Mouse (Mus musculus) heart, adult 2 months (tissue): ENCODE measurements around the gene Tlk2. TPM values are rescaled to one million over a fixed set of nuclear protein-coding genes. Genes with fewer than 3 reads are reported as not detected.

Experiments used
- DNase-seq, 2 experiments: peaks; one replicate each; pipeline ENCODE4 v3.0.0; 2021
- H3K27ac ChIP-seq: fragments of 200-600 bp; 2 replicates; pipeline ENCODE4 v1.8.1; 2022
- H3K27me3 ChIP-seq: fragments of 200-500 bp; 2 replicates; pipeline ENCODE4 v1.6.1; 2012; ENCODE audit warnings: mild to moderate bottlenecking, low read length, inconsistent platforms, mixed read lengths; ENCODE audit not compliant: control insufficient read depth, insufficient read depth
- H3K36me3 ChIP-seq: fragments of 200-500 bp; 2 replicates; pipeline ENCODE4 v1.6.1; 2012; ENCODE audit warnings: low read length, inconsistent platforms; ENCODE audit not compliant: control insufficient read depth, insufficient read depth
- H3K4me1 ChIP-seq: fragments of 200-500 bp; 2 replicates; pipeline ENCODE4 v1.6.1; 2011; ENCODE audit warnings: low read length; ENCODE audit not compliant: control insufficient read depth, insufficient read depth
- H3K4me3 ChIP-seq: fragments of 200-600 bp; 2 replicates; pipeline ENCODE4 v1.8.1; 2022
- H3K79me2 ChIP-seq: fragments of 200-500 bp; replicated peaks from 2 replicates; pipeline ENCODE4 v1.6.1; 2012; ENCODE audit warnings: mild to moderate bottlenecking, inconsistent platforms, low read length, moderate library complexity, mixed read lengths; ENCODE audit not compliant: control insufficient read depth, insufficient read depth
- H3K9ac ChIP-seq: fragments of 200-500 bp; 2 replicates; pipeline ENCODE4 v1.6.1; 2012; ENCODE audit warnings: low read depth, mild to moderate bottlenecking, control low read depth, inconsistent platforms, low read length, mixed read lengths
- CTCF ChIP-seq: fragments of 200-600 bp; IDR thresholded peaks from 2 replicates; pipeline ENCODE4 v1.8.1; 2022; ENCODE audit warnings: antibody characterized with exemption, mild to moderate bottlenecking, moderate library complexity
- EP300 ChIP-seq: fragments of 200-500 bp; IDR thresholded peaks from 2 replicates; pipeline ENCODE4 v1.6.1; 2011; ENCODE audit warnings: low read depth, low read length, control low read depth; ENCODE audit not compliant: insufficient read depth
- POLR2A ChIP-seq: fragments of 200-500 bp; IDR thresholded peaks from 2 replicates; pipeline ENCODE4 v1.6.1; 2011; ENCODE audit warnings: mild to moderate bottlenecking, low read depth, low read length, control low read depth; ENCODE audit not compliant: insufficient read depth
- WGBS: fragments of 180-500 bp; shearing (Covaris S2); methylation state at CpG from one replicate; pipeline ENCODE4 v1.1.7; 2018; 5-methylcytosine and 5-hydroxymethylcytosine counted together
- intact Hi-C: fragments of 180-260 bp; cut with DNase I; formaldehyde crosslinking; loops from one replicate; pipeline ENCODE4 v1.15.1; 2025
- polyA plus RNA-seq: library from polyadenylated mRNA; depleted of rRNA; stranded (reverse); fragments of >200 nt; gene quantifications from 2 replicates; pipeline ENCODE4 v1.2.3, GENCODE M21; 2012
- total RNA-seq, 2 experiments: library from RNA; stranded (reverse); gene quantifications; 2 replicates each; pipeline ENCODE4 v1.2.3; 2021

Gene Tlk2
- total and polyA plus RNA-seq, 3 experiments, result 11.5 to 41.9 (median 35.9) TPM

DNA sequence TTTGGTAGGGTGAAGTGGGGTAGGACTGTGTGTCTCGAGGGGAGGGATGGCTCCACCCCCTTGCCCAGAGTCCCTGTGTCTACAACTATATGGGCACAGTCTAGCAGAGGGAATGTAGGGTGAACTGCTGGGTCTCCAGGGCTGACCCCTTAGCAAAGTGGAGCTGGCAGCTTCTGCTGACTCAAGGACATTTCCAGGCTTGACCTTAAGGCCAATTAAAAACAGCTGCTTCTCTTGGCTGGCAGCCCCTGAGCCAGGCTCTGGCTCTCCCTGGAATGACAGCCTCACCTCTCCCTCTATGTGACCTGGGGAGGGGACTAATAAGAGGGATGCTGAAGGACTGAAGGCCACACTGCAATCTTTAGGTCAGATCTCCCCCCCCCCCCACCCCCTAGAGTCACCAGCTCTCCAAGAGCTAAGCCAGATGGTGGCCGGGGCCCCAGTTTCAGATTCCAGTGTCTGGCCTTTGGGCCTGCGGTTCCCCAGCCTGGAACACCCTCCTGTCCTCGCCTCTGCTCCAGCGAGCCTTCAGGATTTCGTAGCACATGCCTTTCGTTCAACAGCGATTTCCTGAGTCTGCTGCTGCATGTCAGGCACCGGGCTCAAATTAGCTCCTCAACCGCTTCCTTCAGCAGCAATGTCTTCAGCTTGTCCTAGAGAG is 134.5 kb downstream of the Tlk2 start:
- Histone ChIP-seq H3K9ac (no peak overlapping the region), H3K4me1 (peaks cover 10% of the 10 kb centered on the region), H3K27ac (peak overlapping the region; percentile 26; the same call in 1 of the 2 replicates), H3K36me3 (no peaks in the 10 kb centered on the region), H3K27me3 (no peaks in the 10 kb centered on the region), H3K79me2 (no peaks in the 10 kb centered on the region), H3K4me3 (no peak overlapping the region)
- WGBS, result 21% methylated on average over 10 of the region's 10 CpGs
- DNase-seq, result peak; percentile 61 to 67
- TF ChIP-seq EP300, result no peak
- TF ChIP-seq POLR2A, result no peak
- no peak for TF ChIP-seq CTCF
- intact Hi-C loops, result no loop called here

GRCm38 (mm10) chr11:105313633-105314014 is 135.0 kb downstream of the Tlk2 start:
- no peak for DNase-seq
- Histone ChIP-seq H3K9ac (no peak overlapping the region), H3K27ac (no peak overlapping the region), H3K36me3 (no peaks in the 10 kb centered on the region), H3K4me1 (peaks cover 10% of the 10 kb centered on the region), H3K4me3 (no peak overlapping the region), H3K27me3 (no peaks in the 10 kb centered on the region), H3K79me2 (no peaks in the 10 kb centered on the region)
- TF ChIP-seq EP300, result no peak
- TF ChIP-seq POLR2A, result no peak
- no peak for TF ChIP-seq CTCF
- intact Hi-C loops, result no loop called here
- WGBS, result 55% methylated on average over 8 of the region's 8 CpGs

- H3K9ac ChIP-seq, result no peak overlapping the region
- no peaks in the 10 kb centered on the region for H3K36me3 ChIP-seq
- TF ChIP-seq EP300 (no peak), POLR2A (no peak), CTCF (no peak)
- H3K79me2 ChIP-seq, result no peaks in the 10 kb centered on the region
- WGBS, result 85% methylated on average over 8 of the region's 8 CpGs
- no peak overlapping the region for H3K4me3 ChIP-seq
- H3K27ac ChIP-seq, result no peak overlapping the region
- H3K27me3 ChIP-seq, result no peaks in the 10 kb centered on the region
- intact Hi-C loops, result no loop called here
- no peak for DNase-seq
- H3K4me1 ChIP-seq, result peaks cover 10% of the 10 kb centered on the region
Measured at GRCm38 (mm10) chr11:105315296-105315695, 136.7 kb downstream of the Tlk2 start.

DNA sequence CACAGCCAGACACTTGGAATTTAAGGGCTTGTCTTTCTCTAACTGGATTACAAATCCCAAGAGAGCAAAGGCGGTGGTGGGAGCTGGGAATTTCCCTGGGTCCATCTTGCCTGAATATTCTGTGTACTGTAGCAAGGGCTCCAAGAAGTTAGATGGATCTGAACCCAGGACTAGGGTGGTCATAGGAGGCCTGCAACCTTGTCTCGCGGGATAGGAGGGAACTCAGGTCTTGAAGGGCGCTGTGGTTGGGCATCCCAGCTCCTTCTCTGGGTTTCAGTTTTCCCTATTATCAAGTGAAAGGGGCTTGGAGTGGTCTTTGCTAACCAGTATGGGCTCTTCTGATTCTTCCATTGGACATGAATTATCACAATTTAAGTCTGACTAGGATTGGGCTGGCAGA is 137.5 kb downstream of the Tlk2 start:
- Histone ChIP-seq H3K36me3 (no peaks in the 10 kb centered on the region), H3K4me3 (no peak overlapping the region), H3K4me1 (peaks cover 10% of the 10 kb centered on the region), H3K27me3 (no peaks in the 10 kb centered on the region), H3K9ac (no peak overlapping the region), H3K79me2 (no peaks in the 10 kb centered on the region), H3K27ac (no peak overlapping the region)
- no peak for TF ChIP-seq EP300
- no peak for TF ChIP-seq CTCF
- TF ChIP-seq POLR2A, result no peak
- DNase-seq, result no peak
- 89% methylated on average over 4 of the region's 4 CpGs for WGBS
- intact Hi-C loops, result no loop called here

- 90% methylated on average over 6 of the region's 6 CpGs for WGBS
- TF ChIP-seq CTCF (no peak), EP300 (no peak), POLR2A (no peak)
Measured at GRCm38 (mm10) chr11:105317769-105318168, 139.2 kb downstream of the Tlk2 start.

GRCm38 (mm10) chr11:105321090-105321489 is 142.5 kb downstream of the Tlk2 start:
- Histone ChIP-seq H3K79me2 (no peaks in the 10 kb centered on the region), H3K4me3 (no peak overlapping the region), H3K27ac (no peak overlapping the region), H3K36me3 (no peaks in the 10 kb centered on the region), H3K4me1 (0 out of 2 replicates have a peak, but pooled peaks cover 2% of the 10 kb centered on the region), H3K9ac (no peak overlapping the region), H3K27me3 (no peaks in the 10 kb centered on the region)
- no peak for DNase-seq
- no peak for TF ChIP-seq EP300
- TF ChIP-seq POLR2A, result no peak
- no peak for TF ChIP-seq CTCF
- 53% methylated on average over 2 of the region's 2 CpGs for WGBS
- intact Hi-C loops, result no loop called here

More at GRCm38 (mm10) chr11:105317769-105318168, 139.2 kb downstream of the Tlk2 start:
- H3K36me3 ChIP-seq, result no peaks in the 10 kb centered on the region
- no peaks in the 10 kb centered on the region for H3K27me3 ChIP-seq
- H3K4me3 ChIP-seq, result no peak overlapping the region
- DNase-seq, result no peak
- intact Hi-C loops, result no loop called here
- no peak overlapping the region for H3K9ac ChIP-seq
- peaks cover 7% of the 10 kb centered on the region for H3K4me1 ChIP-seq
- H3K79me2 ChIP-seq, result no peaks in the 10 kb centered on the region
- H3K27ac ChIP-seq, result no peak overlapping the region
